Mouse (Mus musculus) bone marrow macrophage, adult 2 months (primary cell): ENCODE data around the gene Rasa2.

Experiments used
- CTCF ChIP-seq: IDR thresholded peaks from 2 replicates; pipeline ENCODE4 v1.5.1; 2012; ENCODE audit warnings: low read depth, mild to moderate bottlenecking, low read length, moderate library complexity
- POLR2A ChIP-seq: IDR thresholded peaks from 2 replicates; pipeline ENCODE4 v1.6.1; 2012; ENCODE audit warnings: mild to moderate bottlenecking, low read depth, low read length, borderline replicate concordance

GRCm38 (mm10) chr9:96633771-96634170, 2.4 kb upstream of the Rasa2 start:
- TF ChIP-seq POLR2A, result no peak
- no peak for TF ChIP-seq CTCF
